Mouse (Mus musculus) adipocyte (in vitro differentiated cells): Measurements from ENCODE around the gene Ccdc32.
A peak's percentile ranks its signal among the peaks of the same experiment; 100 is the strongest.
"Not testable (repeated sequence)": the region's sequence is repeated elsewhere in the genome, so short reads cannot be mapped to it uniquely, and the experiment has no call there.

Experiments
- DNase-seq: peaks from one replicate; pipeline ENCODE4 v3.0.0-alpha.2; 2016; ENCODE audit warnings: low spot score

Gene Ccdc32

GRCm38 (mm10) chr2:119028941-119029551 lies at the start of gene Ccdc32:
TSS of gene Ccdc32 (minus strand) at chr2:119029393.
- DNase-seq, result peak; percentile 95

GRCm38 (mm10) chr2:119072397-119072796 lies 43.2 kb upstream of the Ccdc32 start:
- no peak for DNase-seq

GRCm38 (mm10) chr2:119060139-119060538 lies 30.9 kb upstream of the Ccdc32 start:
- DNase-seq, result no peak

DNA sequence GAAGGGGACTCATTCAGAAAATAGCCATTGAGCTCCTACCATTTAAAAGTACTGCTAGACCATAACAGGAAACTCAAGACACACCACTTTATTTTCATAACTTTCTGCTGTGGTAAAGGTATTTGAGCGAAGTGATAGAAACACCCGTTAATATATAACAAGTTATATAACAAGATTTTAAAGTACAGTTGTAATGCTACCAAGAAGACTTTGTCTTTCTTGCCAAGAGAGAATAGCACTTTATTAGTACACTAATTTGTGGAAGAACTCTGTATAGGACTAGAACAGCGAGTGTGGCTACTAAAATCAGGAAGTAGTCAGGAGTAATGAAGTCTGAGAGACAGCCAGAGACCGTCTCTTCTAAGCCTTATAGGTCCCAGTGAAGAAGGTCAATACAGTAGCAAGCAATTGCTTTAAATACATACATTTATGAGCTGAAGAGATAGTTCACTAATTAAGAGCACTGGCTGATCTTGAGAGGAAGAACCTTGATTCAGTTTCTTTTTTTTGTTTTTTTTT lies 21.0 kb upstream of the Ccdc32 start:
- DNase-seq, result no peak

DNA sequence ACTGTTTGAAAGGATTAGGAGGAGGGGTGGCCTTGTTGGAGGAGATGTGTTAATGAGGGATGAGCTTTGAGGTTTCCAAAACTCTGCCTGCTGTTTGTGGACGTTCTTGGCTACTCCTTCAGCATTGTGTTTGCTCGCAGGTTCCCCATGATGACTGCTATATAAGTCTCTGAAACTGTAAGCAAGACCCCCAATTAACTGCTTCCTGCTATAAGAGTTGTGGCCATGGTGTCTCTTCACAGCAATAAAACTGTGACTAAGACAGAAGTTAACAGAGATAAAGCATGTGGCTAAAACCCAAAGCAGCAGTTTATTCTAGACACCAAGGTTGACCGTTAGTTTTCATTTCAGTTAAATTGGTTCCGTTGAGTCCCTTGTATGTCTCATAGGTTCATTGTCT lies 18.7 kb upstream of the Ccdc32 start:
- DNase-seq, result no peak

DNA sequence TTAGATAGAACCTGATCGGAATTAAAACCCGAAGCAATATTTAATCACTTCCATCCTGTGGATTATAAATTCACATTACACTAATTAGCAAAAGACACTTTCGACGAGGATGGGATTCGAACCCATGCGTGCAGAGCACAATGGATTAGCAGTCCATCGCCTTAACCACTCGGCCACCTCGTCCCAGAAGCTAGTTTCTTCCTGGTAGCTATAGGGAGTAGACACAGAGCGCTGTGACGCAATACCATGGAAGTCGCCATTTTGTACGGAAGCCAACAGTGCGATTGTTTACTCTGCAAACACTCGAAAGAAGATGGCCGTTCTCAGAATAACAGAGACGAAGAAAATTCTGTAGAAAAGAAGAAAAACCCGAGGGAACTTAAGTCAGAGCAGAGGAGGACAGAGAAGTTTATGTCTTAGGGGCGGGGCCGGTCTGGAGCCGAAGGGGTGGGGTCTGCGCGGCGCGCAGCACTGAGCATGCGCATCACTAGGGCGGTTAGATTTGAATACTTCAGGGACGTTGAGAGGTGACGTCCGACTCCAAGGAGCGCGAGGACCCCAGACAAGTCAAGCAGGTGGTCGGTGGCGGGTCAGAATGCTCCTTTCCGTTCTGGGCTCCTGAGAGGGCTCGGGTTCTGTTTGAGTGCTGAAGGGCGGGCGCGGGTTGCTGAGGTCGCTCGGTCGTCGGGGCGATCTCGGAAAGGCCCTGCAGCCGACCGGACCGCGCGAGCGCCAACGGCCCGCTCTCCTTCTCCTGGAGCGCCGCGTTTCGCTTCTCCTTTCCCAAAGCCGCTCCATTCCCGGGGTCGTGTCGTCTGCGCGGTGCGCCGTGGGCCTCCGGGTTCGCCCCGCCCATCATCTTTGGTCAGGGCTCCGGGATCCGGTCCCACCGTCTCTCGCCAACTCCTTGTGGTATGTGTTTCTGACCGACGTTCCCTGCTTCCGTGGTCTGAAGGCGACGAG lies 17.7 kb upstream of the Ccdc32 start, which contains the start of gene Knl1:
Gene Knl1, plus strand, starts transcription at position 471 of the 963 bp plus-strand sequence.
- peak; percentile 97 for DNase-seq

DNA sequence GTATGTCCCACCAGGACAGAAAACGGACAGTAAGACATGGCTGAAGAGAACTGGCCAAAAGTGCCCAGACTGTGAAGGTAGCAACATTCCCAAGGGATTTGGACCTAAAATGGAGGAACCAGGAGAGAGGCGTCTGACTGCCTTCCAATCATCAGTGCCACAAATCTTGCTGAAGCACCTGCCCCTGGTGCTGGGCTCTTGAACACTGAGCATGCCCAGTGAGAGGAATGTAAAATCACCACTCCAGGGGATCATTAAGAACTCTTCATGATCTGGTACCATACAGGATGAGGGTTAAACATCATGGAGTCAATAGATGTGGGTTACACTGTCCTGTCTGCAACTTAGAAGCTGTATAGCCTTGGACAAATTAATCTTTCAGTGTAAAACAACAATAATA lies 16.0 kb upstream of the Ccdc32 start:
- no peak for DNase-seq

DNA sequence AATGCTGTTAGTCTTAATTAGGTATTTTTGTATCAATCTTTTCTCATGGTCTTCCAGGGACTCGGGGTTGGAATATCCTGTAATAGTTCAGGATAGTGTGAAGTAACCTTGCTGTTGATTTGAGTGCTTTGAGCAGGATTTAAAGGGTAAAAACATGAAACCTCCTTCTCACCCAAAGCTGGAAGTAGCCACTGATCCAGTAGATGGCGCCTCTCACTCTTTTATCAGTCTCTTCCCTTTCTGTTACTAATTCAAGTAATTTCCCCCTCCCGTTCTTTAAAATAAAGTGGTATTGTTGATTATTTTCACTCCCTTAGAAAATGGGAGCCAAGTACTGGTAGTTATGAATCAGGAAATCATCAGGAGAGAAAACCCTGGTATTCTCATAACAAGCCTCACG lies 11.7 kb upstream of the Ccdc32 start:
- DNase-seq, result peak; percentile 72

DNA sequence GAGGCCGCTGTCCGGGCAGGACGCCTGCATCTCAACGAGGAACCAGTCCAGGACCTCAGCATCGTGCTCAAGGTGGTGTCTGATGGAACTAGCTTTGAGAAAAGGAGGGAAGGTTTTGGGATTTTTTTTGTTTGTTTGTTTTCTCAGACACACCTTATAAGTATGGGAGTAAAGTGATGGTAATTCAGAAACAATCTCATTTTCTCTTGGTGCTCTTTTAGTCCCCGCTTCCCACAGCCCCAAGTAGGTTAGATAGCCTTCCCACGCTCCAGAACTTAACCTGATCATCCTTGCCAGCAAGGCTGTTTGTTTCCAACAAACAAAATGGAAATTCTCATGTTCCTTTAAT lies 6.2 kb upstream of the Ccdc32 start:
- DNase-seq, result no peak

- DNase-seq, result peak; percentile 96
Observed at GRCm38 (mm10) chr2:119034656-119035396, 5.6 kb upstream of the Ccdc32 start, which contains the start of gene Rpusd2. TSS of gene Rpusd2 (plus strand) at chr2:119034790.

- no peak for DNase-seq
Observed at GRCm38 (mm10) chr2:119032191-119032590, 3.0 kb upstream of the Ccdc32 start.

DNA sequence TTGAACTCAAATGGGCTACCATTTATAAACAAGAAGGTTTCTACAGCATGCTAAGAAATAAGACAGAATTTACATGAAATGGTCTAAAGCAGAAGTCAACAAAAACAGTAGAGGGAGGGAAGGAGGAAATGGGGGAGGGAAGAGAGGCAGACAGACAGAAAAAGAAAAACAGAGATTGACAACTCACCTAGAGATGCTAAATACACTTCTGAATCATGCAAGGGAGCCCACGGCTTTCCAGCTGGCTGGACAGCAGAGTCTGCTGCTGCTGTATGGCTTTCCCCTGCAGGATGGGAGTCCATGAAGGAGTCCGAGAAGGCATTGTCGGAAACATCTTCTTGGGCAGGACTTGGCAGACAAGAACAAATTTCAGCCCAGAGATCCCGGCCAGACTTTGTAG lies 2.2 kb downstream of the Ccdc32 start:
- no peak for DNase-seq

DNA sequence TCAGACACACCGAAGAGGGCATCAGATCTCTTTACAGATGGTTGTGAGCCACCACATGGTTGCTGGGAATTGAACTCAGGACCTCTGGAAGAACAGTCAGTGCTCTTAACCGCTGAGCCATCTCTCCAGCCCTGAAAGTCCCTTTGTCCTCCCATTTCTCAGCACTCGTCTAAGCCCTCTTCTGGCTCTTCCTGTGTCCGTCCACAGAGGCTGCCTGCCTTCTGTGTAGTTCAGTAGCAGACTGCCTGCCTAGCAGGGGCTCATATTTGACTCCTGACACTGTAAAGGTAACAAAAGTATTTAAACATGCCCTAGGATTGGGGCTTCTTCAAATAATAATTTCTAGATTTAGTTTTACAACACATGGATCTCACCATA lies 4.0 kb downstream of the Ccdc32 start:
- DNase-seq, result no peak

- no peak for DNase-seq
Observed at GRCm38 (mm10) chr2:119024536-119025238, 4.5 kb downstream of the Ccdc32 start.

GRCm38 (mm10) chr2:119023154-119023660 lies 6.0 kb downstream of the Ccdc32 start:
- no peak for DNase-seq

GRCm38 (mm10) chr2:119019538-119019937 lies 9.7 kb downstream of the Ccdc32 start:
- no peak for DNase-seq

DNA sequence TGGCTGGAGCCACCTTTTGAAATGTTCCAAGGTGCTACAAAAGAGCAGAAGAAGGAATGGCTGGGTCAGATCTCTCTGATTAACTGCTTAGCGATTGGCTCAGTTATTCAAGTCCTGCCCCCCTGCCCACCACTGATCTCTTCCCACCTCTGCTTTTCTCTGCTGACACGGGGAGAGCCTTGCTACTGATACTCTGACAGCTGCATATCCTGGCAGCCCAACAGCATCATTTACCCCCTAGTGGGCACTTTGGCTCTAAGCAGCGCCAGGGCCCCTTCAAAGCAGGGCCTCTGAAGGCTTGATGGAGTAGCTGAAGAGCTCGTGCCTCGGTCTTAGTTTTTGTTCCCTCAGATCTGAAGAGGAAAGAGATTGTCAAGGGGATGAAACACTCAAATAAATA lies 10.1 kb downstream of the Ccdc32 start:
- no peak for DNase-seq

GRCm38 (mm10) chr2:119018391-119019122 lies 10.6 kb downstream of the Ccdc32 start:
- no peak for DNase-seq

DNA sequence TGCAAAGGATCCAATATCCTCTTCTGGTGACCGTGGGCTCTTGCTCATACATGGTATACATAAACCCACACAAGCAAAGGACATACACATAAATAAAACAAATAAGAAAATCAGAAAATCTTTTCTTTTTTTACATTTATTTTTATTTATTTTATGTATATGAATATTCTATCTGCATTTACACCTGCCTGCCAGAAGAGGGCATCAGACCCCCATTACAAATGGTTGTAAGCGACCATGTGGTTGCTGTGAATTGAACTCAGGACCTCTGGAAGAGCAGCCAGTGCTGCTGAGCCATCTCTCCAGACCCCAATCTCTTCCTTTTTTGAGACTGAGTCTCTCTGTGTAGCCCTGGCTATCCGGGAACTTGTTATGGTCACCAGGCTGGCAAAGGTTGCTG lies 11.5 kb downstream of the Ccdc32 start:
- no peak for DNase-seq

- DNase-seq, result not testable (repeated sequence)
Observed at GRCm38 (mm10) chr2:119016312-119016711, 12.9 kb downstream of the Ccdc32 start.
